Mouse (Mus musculus): ENCODE measurements at regions not wholly inside any gene's neighbourhood (a gene's known extent, or its start where the extent isn't known, plus 50 kb on each side); places are given as distances from the start of the nearest gene placed in this dataset.
A peak's percentile ranks its signal among the peaks of the same experiment; 100 is the strongest.

- DNase-seq: no peak
- H3K36me3 ChIP-seq (ENCODE audit: control insufficient read depth, insufficient read depth, low read length): no peaks in the 10 kb centered on the region
- TF ChIP-seq CTCF (IDR thresholded peaks at IDR 0.05; ENCODE audit: borderline replicate concordance, control insufficient read depth, extremely low read depth, insufficient read depth, low read length, poor library complexity) (no peak), POLR2A (IDR thresholded peaks at IDR 0.05; ENCODE audit: control insufficient read depth, extremely low read depth, insufficient read depth, low read length, poor library complexity) (no peak)
- no peak overlapping the region for H3K4me3 ChIP-seq (ENCODE audit: control insufficient read depth, insufficient read depth, low read length)
- H3K27ac ChIP-seq (ENCODE audit: control insufficient read depth, insufficient read depth, low read length): no peak overlapping the region
- H3K4me1 ChIP-seq (replicated peaks; ENCODE audit: control insufficient read depth, insufficient read depth, low read length): no peaks in the 10 kb centered on the region
- H3K27me3 ChIP-seq (ENCODE audit: control insufficient read depth, insufficient read depth, low read length): no peaks in the 10 kb centered on the region
- WGBS: 60% methylated on average over 7 of the region's 7 CpGs
Observed at GRCm38 (mm10) chr14:68941132-68941690, 352.9 kb downstream of the Synb start.

DNA sequence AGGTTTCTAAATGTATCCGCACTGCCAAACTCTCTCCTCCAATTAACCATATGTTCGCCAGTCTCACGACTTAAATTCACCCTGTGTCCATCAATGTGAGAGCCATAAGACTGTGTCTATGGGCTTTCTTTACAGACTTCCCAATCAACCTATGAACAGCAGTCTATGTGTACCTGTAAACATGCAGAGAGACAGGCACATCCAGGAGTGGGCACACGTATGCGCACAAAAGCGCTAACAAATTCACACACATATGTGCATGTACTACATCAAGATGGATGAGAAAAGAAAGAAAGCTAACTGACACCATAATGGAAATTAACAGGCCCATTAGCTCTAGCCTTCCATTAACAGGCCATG lies 358.8 kb downstream of the Synb start:
- H3K27me3 ChIP-seq (ENCODE audit: control insufficient read depth, insufficient read depth, low read length): no peaks in the 10 kb centered on the region
- H3K36me3 ChIP-seq (ENCODE audit: control insufficient read depth, insufficient read depth, low read length): no peaks in the 10 kb centered on the region
- WGBS: 98% methylated on average over 6 of the region's 6 CpGs
- no peak overlapping the region for H3K27ac ChIP-seq (ENCODE audit: control insufficient read depth, insufficient read depth, low read length)
- no peak overlapping the region for H3K4me3 ChIP-seq (ENCODE audit: control insufficient read depth, insufficient read depth, low read length)
- no peak for DNase-seq
- no peak for TF ChIP-seq POLR2A (IDR thresholded peaks at IDR 0.05; ENCODE audit: control insufficient read depth, extremely low read depth, insufficient read depth, low read length, poor library complexity)
- TF ChIP-seq CTCF (IDR thresholded peaks at IDR 0.05; ENCODE audit: borderline replicate concordance, control insufficient read depth, extremely low read depth, insufficient read depth, low read length, poor library complexity): no peak
- H3K4me1 ChIP-seq (replicated peaks; ENCODE audit: control insufficient read depth, insufficient read depth, low read length): no peaks in the 10 kb centered on the region

- Histone ChIP-seq H3K27me3 (ENCODE audit: control insufficient read depth, insufficient read depth, low read length) (no peaks in the 10 kb centered on the region), H3K36me3 (ENCODE audit: control insufficient read depth, insufficient read depth, low read length) (no peaks in the 10 kb centered on the region), H3K27ac (ENCODE audit: control insufficient read depth, insufficient read depth, low read length) (no peak overlapping the region), H3K4me1 (replicated peaks; ENCODE audit: control insufficient read depth, insufficient read depth, low read length) (no peaks in the 10 kb centered on the region), H3K4me3 (ENCODE audit: control insufficient read depth, insufficient read depth, low read length) (no peak overlapping the region)
- TF ChIP-seq CTCF (IDR thresholded peaks at IDR 0.05; ENCODE audit: borderline replicate concordance, control insufficient read depth, extremely low read depth, insufficient read depth, low read length, poor library complexity): no peak
- TF ChIP-seq POLR2A (IDR thresholded peaks at IDR 0.05; ENCODE audit: control insufficient read depth, extremely low read depth, insufficient read depth, low read length, poor library complexity): no peak
- DNase-seq: no peak
- 58% methylated on average over 12 of the region's 12 CpGs for WGBS
Observed at GRCm38 (mm10) chr14:68934611-68935302, 359.3 kb downstream of the Synb start.

- 3% methylated on average over 4 of the region's 4 CpGs for WGBS
Observed at GRCm38 (mm10) chr14:68927814-68928213, 366.3 kb downstream of the Synb start.

GRCm38 (mm10) chr14:68923054-68923453 lies 371.0 kb downstream of the Synb start:
- no peaks in the 10 kb centered on the region for H3K4me1 ChIP-seq (replicated peaks; ENCODE audit: control insufficient read depth, insufficient read depth, low read length)
- no peaks in the 10 kb centered on the region for H3K36me3 ChIP-seq (ENCODE audit: control insufficient read depth, insufficient read depth, low read length)
- 7% methylated on average over 2 of the region's 2 CpGs for WGBS
- no peak for DNase-seq
- TF ChIP-seq CTCF (IDR thresholded peaks at IDR 0.05; ENCODE audit: borderline replicate concordance, control insufficient read depth, extremely low read depth, insufficient read depth, low read length, poor library complexity): no peak
- TF ChIP-seq POLR2A (IDR thresholded peaks at IDR 0.05; ENCODE audit: control insufficient read depth, extremely low read depth, insufficient read depth, low read length, poor library complexity): no peak
- H3K27ac ChIP-seq (ENCODE audit: control insufficient read depth, insufficient read depth, low read length): no peak overlapping the region
- H3K27me3 ChIP-seq (ENCODE audit: control insufficient read depth, insufficient read depth, low read length): no peaks in the 10 kb centered on the region
- H3K4me3 ChIP-seq (ENCODE audit: control insufficient read depth, insufficient read depth, low read length): no peak overlapping the region

More at GRCm38 (mm10) chr14:68927814-68928213, 366.3 kb downstream of the Synb start:
- no peaks in the 10 kb centered on the region for H3K27me3 ChIP-seq (ENCODE audit: control insufficient read depth, insufficient read depth, low read length)
- no peaks in the 10 kb centered on the region for H3K36me3 ChIP-seq (ENCODE audit: control insufficient read depth, insufficient read depth, low read length)
- H3K4me3 ChIP-seq (ENCODE audit: control insufficient read depth, insufficient read depth, low read length): no peak overlapping the region
- no peak overlapping the region for H3K27ac ChIP-seq (ENCODE audit: control insufficient read depth, insufficient read depth, low read length)
- TF ChIP-seq CTCF (IDR thresholded peaks at IDR 0.05; ENCODE audit: borderline replicate concordance, control insufficient read depth, extremely low read depth, insufficient read depth, low read length, poor library complexity): no peak
- no peak for TF ChIP-seq POLR2A (IDR thresholded peaks at IDR 0.05; ENCODE audit: control insufficient read depth, extremely low read depth, insufficient read depth, low read length, poor library complexity)
- peak; percentile 26 for DNase-seq
- H3K4me1 ChIP-seq (replicated peaks; ENCODE audit: control insufficient read depth, insufficient read depth, low read length): no peaks in the 10 kb centered on the region

- DNase-seq: no peak
- Histone ChIP-seq H3K27ac (ENCODE audit: control insufficient read depth, insufficient read depth, low read length) (no peak overlapping the region), H3K27me3 (ENCODE audit: control insufficient read depth, insufficient read depth, low read length) (no peaks in the 10 kb centered on the region), H3K36me3 (ENCODE audit: control insufficient read depth, insufficient read depth, low read length) (no peaks in the 10 kb centered on the region), H3K4me3 (ENCODE audit: control insufficient read depth, insufficient read depth, low read length) (no peak overlapping the region), H3K4me1 (replicated peaks; ENCODE audit: control insufficient read depth, insufficient read depth, low read length) (no peaks in the 10 kb centered on the region)
- WGBS: 15% methylated on average over 2 of the region's 2 CpGs
- TF ChIP-seq CTCF (IDR thresholded peaks at IDR 0.05; ENCODE audit: borderline replicate concordance, control insufficient read depth, extremely low read depth, insufficient read depth, low read length, poor library complexity) (no peak), POLR2A (IDR thresholded peaks at IDR 0.05; ENCODE audit: control insufficient read depth, extremely low read depth, insufficient read depth, low read length, poor library complexity) (no peak)
Observed at GRCm38 (mm10) chr14:68922035-68922434, 372.1 kb downstream of the Synb start.

All from thymus, adult 2 months (tissue).